Mouse (Mus musculus): ENCODE measurements around the gene Nemf. TPM values are rescaled to one million over a fixed set of nuclear protein-coding genes. Genes with fewer than 3 reads are reported as not detected.
"Not testable (repeated sequence)": the region's sequence is repeated elsewhere in the genome, so short reads cannot be mapped to it uniquely, and the experiment has no call there.

Nemf gene
- polyA plus RNA-seq, 1 experiment from 2014 or later, result 80.3 TPM

DNA sequence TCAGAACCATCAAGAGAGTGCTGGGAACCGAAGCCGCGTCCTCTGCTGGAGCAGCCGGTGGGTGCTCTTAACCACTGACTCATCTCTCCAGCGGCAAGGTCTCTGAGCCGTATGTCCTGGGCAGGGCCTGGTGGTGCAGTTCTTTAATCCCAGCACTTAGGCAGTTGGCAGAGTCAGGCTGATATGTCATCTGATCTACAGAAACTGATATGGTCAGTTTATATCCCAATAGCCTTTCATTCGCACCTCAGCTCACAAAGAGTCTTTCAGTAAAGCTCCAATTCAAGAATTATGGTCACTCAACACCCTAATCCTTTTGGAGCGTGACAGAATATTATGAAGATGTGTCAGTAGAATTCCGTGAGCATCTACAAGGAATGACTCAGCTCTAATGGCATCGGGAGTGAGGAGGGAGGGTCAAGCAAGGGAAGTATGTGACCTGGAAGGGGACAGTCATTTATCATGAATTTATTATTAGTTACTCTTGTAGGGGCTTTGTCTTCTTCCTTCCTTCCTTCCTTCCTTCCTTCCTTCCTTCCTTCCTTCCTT lies 31.4 kb upstream of the Nemf start:
- Histone ChIP-seq H3K4me2 (replicated peaks; ENCODE audit: low read depth, low read length) (no peak overlapping the region), H3K9ac (replicated peaks; ENCODE audit: low read length) (no peak overlapping the region), H3K9me3 (ENCODE audit: low read length) (no peaks in the 10 kb centered on the region), H3K36me3 (ENCODE audit: insufficient read depth, low read length) (no peaks in the 10 kb centered on the region), H3K4me1 (ENCODE audit: insufficient read depth, low read length) (peaks cover 10% of the 10 kb centered on the region), H3K4me3 (ENCODE audit: low read length) (no peak overlapping the region), H3K27ac (ENCODE audit: low read length) (no peak overlapping the region), H3K27me3 (ENCODE audit: insufficient read depth, low read length) (no peaks in the 10 kb centered on the region)
- 89% methylated on average over 10 of the region's 10 CpGs for WGBS
- no peak for ATAC-seq (ENCODE audit: low FRiP score, low TSS enrichment)

DNA sequence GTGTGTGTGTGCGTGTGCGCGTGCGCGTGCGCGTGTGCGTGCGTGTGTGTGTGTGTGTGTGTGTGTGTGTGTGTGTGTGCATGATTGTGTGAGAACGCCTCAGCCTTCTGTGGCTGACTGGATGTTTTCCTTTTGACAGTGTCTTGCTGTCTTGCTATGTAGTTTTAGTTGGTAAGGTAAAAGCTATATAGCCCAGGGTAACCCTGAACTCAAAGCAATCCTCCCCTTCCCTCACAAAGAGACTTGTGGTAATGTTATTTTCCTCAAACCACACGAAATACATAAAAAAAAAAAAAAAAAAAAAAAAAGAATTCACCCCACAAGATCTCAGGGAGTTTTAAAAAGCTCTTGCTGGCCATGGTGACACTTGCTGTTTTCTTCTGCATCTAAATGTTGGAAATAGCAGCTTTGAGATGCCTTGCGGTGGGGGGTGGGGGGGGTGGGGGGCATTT lies 29.3 kb upstream of the Nemf start:
- not testable (repeated sequence) for H3K36me3 ChIP-seq (ENCODE audit: insufficient read depth, low read length); H3K27me3 ChIP-seq (ENCODE audit: insufficient read depth, low read length); H3K9ac ChIP-seq (replicated peaks; ENCODE audit: low read length); H3K4me1 ChIP-seq (ENCODE audit: insufficient read depth, low read length); H3K9me3 ChIP-seq (ENCODE audit: low read length); H3K4me2 ChIP-seq (replicated peaks; ENCODE audit: low read depth, low read length); ATAC-seq (ENCODE audit: low FRiP score, low TSS enrichment); H3K27ac ChIP-seq (ENCODE audit: low read length); H3K4me3 ChIP-seq (ENCODE audit: low read length)
- WGBS, result 60% methylated on average over 5 of the region's 12 CpGs

DNA sequence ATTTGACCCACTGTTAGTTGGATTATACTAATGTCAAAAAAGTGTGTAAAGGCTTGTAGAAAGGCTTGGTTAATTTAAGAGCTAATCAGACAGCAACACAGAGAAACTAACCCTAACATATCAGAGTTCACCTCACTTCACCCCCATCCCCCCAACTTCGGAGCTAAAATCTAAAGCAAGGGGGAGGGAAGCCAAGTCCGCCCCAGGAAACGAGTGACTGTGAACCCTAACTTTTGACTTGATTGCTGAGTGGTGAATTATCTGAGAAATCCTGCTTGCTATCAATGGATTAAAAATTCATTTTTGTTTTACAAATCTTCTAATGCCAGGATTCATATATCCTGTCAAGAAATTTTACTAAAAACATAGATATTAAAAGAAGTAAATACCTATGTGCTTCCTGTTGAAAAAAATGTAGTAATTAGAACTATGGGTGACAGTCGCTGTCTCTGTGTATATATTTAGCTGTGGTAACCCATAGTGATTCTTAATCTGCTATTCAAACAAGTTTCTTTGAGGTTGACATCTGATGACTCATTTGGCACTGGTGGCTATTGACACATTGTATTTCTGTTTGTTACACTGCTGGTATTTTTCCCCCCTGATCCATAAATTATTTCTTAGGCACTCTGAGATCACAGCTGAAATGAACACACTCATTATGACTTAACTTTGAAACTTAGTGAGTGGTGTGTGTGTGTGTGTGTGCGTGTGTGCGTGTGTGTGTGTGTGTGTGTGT lies 28.7 kb upstream of the Nemf start:
- Histone ChIP-seq H3K9me3 (ENCODE audit: low read length) (no peaks in the 10 kb centered on the region), H3K36me3 (ENCODE audit: insufficient read depth, low read length) (no peaks in the 10 kb centered on the region), H3K9ac (replicated peaks; ENCODE audit: low read length) (no peak overlapping the region), H3K4me1 (ENCODE audit: insufficient read depth, low read length) (peaks cover 10% of the 10 kb centered on the region), H3K27me3 (ENCODE audit: insufficient read depth, low read length) (no peaks in the 10 kb centered on the region), H3K4me2 (replicated peaks; ENCODE audit: low read depth, low read length) (no peak overlapping the region), H3K27ac (ENCODE audit: low read length) (no peak overlapping the region), H3K4me3 (ENCODE audit: low read length) (no peak overlapping the region)
- no peak for ATAC-seq (ENCODE audit: low FRiP score, low TSS enrichment)
- WGBS, result 74% methylated on average over 6 of the region's 6 CpGs

DNA sequence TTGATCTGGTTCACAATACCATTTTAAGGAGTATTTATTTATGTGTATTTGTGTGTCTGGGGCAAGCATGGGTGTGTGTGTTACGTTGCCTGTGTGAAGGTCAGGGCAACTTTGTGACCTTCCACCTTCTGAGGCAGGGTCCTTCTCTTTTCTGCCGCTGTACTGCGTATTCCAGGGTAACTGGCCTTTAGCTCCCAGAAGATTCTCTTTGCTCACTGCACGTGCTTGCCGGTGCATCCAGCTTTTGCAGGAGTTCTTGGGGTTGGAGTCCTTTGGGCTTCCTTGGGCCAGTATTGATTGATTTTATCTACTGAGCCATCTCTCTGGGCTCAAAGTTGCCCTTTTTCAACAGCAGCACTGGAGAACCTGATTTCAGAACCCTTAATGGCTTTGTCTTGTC lies 27.6 kb upstream of the Nemf start:
- H3K9ac ChIP-seq (replicated peaks; ENCODE audit: low read length), result no peak overlapping the region
- H3K4me3 ChIP-seq (ENCODE audit: low read length), result no peak overlapping the region
- WGBS, result 80% methylated on average over 5 of the region's 5 CpGs
- no peak for ATAC-seq (ENCODE audit: low FRiP score, low TSS enrichment)
- no peak overlapping the region for H3K4me2 ChIP-seq (replicated peaks; ENCODE audit: low read depth, low read length)
- no peaks in the 10 kb centered on the region for H3K36me3 ChIP-seq (ENCODE audit: insufficient read depth, low read length)
- H3K9me3 ChIP-seq (ENCODE audit: low read length), result no peaks in the 10 kb centered on the region
- H3K27ac ChIP-seq (ENCODE audit: low read length), result no peak overlapping the region
- H3K4me1 ChIP-seq (ENCODE audit: insufficient read depth, low read length), result peaks cover 8% of the 10 kb centered on the region
- H3K27me3 ChIP-seq (ENCODE audit: insufficient read depth, low read length), result no peaks in the 10 kb centered on the region

DNA sequence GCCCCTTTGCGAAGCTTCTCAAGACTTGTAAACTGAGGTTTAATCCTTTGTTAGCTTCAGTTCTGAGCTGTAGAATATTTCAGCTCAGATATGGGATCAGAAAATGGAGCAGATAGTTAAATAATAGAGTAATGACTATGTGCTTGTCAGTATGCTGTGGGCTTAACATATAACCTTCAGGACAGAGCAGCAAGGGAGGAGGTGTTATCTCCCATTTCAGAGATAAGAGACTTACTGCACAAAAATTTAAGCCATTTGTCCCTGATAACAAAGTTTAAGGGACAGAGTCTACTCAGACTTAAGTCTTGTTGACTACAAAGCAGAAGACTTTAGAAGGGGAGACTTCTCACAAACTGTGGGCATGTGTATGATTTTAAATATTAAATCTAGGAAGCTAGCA lies 25.9 kb upstream of the Nemf start:
- Histone ChIP-seq H3K4me1 (ENCODE audit: insufficient read depth, low read length) (no peaks in the 10 kb centered on the region), H3K9me3 (ENCODE audit: low read length) (no peaks in the 10 kb centered on the region), H3K27ac (ENCODE audit: low read length) (no peak overlapping the region), H3K27me3 (ENCODE audit: insufficient read depth, low read length) (no peaks in the 10 kb centered on the region), H3K4me2 (replicated peaks; ENCODE audit: low read depth, low read length) (no peak overlapping the region), H3K36me3 (ENCODE audit: insufficient read depth, low read length) (no peaks in the 10 kb centered on the region), H3K4me3 (ENCODE audit: low read length) (no peak overlapping the region), H3K9ac (replicated peaks; ENCODE audit: low read length) (no peak overlapping the region)
- 89% methylated on average over 1 of the region's 1 CpGs for WGBS
- no peak for ATAC-seq (ENCODE audit: low FRiP score, low TSS enrichment)

DNA sequence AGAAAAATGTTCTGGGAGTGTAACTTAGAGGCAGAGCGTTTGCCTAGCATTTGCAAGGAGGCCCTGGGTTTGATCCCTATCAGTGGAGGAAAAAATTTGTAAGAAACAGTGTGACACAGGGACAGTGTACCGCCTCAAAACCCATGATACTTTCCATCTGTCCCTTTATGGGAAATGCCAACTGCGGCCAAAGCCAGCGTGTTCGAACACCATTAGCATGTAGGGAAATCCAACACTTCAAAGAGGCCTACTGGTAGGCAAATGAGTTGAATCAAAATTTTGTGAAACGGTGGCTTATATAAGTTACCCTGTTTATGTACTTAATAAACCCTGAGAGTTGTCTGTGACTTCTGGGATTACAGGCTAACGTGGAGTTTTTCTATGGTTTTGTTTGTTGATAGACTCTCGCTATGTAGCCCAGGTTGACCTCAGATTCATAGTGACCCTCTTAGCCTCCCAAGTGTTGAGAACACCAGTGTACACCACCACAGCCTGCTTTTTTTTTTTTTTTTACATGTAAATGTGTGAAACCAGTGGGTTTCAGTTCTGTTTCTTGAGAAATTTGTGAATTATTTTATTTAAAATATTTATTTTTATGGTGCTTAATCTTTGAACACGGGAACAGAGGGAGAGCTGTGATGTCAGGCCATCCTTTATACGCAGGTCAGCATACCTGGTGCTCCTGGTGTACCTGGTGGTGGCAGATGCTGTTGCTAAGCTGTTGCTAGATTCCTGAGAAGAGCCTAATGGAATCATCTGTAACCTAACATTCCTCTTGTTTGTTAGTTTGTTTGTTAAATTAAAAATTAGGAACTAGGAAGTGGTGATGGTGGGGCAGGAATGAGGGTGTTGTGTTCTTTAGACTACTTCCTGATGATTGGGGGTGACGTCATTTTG lies 21.8 kb upstream of the Nemf start:
- no peak for ATAC-seq (ENCODE audit: low FRiP score, low TSS enrichment)
- Histone ChIP-seq H3K9me3 (ENCODE audit: low read length) (no peaks in the 10 kb centered on the region), H3K4me3 (ENCODE audit: low read length) (no peak overlapping the region), H3K27me3 (ENCODE audit: insufficient read depth, low read length) (no peaks in the 10 kb centered on the region), H3K4me2 (replicated peaks; ENCODE audit: low read depth, low read length) (no peak overlapping the region), H3K27ac (ENCODE audit: low read length) (no peak overlapping the region), H3K36me3 (ENCODE audit: insufficient read depth, low read length) (no peaks in the 10 kb centered on the region), H3K9ac (replicated peaks; ENCODE audit: low read length) (no peak overlapping the region), H3K4me1 (ENCODE audit: insufficient read depth, low read length) (peaks cover 12% of the 10 kb centered on the region; the same call in 1 of the 2 replicates)
- WGBS, result 87% methylated on average over 11 of the region's 11 CpGs

DNA sequence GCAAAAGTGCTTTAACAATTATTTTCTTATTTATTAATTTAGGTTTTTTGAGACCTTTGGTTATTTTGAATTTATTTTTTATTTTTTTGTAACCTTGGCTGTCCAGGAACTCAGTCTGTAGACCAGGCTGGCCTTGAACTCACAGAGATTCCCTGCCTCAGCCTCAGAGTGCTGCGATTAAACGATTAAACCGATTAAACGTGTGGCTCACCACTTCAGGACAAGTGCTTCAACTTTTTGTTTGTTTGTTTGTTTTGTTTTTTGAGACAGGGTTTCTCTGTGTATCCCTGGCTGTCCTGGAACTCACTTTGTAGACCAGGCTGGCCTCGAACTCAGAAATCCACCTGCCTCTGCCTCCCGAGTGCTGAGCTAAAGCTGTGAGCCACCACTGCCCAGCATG lies 20.7 kb upstream of the Nemf start:
- H3K4me3 ChIP-seq (ENCODE audit: low read length); H3K36me3 ChIP-seq (ENCODE audit: insufficient read depth, low read length); H3K9me3 ChIP-seq (ENCODE audit: low read length); ATAC-seq (ENCODE audit: low FRiP score, low TSS enrichment); H3K27ac ChIP-seq (ENCODE audit: low read length); H3K27me3 ChIP-seq (ENCODE audit: insufficient read depth, low read length); H3K9ac ChIP-seq (replicated peaks; ENCODE audit: low read length); H3K4me2 ChIP-seq (replicated peaks; ENCODE audit: low read depth, low read length): not testable (repeated sequence)
- peaks cover 15% of the 10 kb centered on the region; the same call in 1 of the 2 replicates for H3K4me1 ChIP-seq (ENCODE audit: insufficient read depth, low read length)
- WGBS, result 91% methylated on average over 6 of the region's 6 CpGs

DNA sequence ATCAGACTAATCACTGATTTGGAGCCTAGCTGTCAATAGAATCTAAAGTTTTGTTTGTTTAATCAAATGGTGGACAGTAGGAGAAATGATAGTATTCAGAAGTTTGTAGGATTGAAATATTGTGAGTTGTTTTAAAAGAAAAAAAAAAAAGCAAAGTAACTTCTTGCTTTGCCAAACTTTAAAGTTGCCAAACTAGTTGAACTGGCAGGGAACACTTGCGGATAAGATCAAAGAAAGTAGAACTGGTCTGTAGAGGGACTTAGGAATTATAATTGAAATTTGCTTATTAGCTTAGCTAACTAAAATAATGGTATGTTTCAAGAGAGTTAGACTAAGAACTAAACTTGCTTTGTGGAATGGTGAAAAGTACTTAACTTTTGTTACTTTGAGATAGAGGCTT lies 20.2 kb upstream of the Nemf start:
- Histone ChIP-seq H3K4me3 (ENCODE audit: low read length) (no peak overlapping the region), H3K36me3 (ENCODE audit: insufficient read depth, low read length) (peaks cover 6% of the 10 kb centered on the region; the same call in 1 of the 2 replicates), H3K9me3 (ENCODE audit: low read length) (no peaks in the 10 kb centered on the region), H3K27ac (ENCODE audit: low read length) (no peak overlapping the region), H3K4me2 (replicated peaks; ENCODE audit: low read depth, low read length) (no peak overlapping the region), H3K4me1 (ENCODE audit: insufficient read depth, low read length) (peaks cover 15% of the 10 kb centered on the region; the same call in 1 of the 2 replicates), H3K9ac (replicated peaks; ENCODE audit: low read length) (no peak overlapping the region), H3K27me3 (ENCODE audit: insufficient read depth, low read length) (no peaks in the 10 kb centered on the region)
- 77% methylated on average over 1 of the region's 1 CpGs for WGBS
- no peak for ATAC-seq (ENCODE audit: low FRiP score, low TSS enrichment)

DNA sequence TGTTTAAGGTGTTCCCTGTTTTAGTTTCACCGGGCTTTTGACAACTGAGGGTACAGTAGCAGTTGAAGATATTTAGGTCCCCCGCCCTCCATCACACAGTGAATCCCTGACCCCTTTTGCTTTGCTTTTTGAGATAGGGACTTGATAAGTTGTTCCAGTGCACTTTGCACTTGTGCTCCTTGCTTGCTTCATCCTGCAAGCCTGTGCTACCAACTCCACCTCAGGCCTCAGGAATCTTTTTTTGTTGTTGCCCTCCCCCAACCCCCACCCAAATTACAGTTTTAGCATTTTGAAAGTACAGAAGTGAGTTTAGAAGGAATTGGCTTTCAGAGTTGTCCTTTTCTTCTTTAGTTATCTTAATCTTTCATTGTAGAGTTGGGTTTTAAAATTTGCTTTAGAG lies 19.2 kb upstream of the Nemf start:
- Histone ChIP-seq H3K9ac (replicated peaks; ENCODE audit: low read length) (no peak overlapping the region), H3K4me2 (replicated peaks; ENCODE audit: low read depth, low read length) (0 out of 2 replicates have a peak overlapping the region, but pooled peaks have one; percentile 26), H3K4me3 (ENCODE audit: low read length) (no peak overlapping the region), H3K36me3 (ENCODE audit: insufficient read depth, low read length) (peaks cover 6% of the 10 kb centered on the region; the same call in 1 of the 2 replicates), H3K4me1 (ENCODE audit: insufficient read depth, low read length) (peaks cover 15% of the 10 kb centered on the region; the same call in 1 of the 2 replicates), H3K9me3 (ENCODE audit: low read length) (no peaks in the 10 kb centered on the region), H3K27ac (ENCODE audit: low read length) (no peak overlapping the region), H3K27me3 (ENCODE audit: insufficient read depth, low read length) (no peaks in the 10 kb centered on the region)
- ATAC-seq (ENCODE audit: low FRiP score, low TSS enrichment), result no peak
- 77% methylated on average over 2 of the region's 2 CpGs for WGBS

Data from kidney, embryonic 16.5 days (tissue).